Mouse (Mus musculus) embryonic facial prominence, embryonic 14.5 days (tissue): ENCODE data around the gene A630076J17Rik. TPM values are rescaled to one million over a fixed set of nuclear protein-coding genes. Genes with fewer than 3 reads are reported as not detected.
A peak's percentile ranks its signal among the peaks of the same experiment; 100 is the strongest.

Experiments used
- ATAC-seq: fragments of 200-750 bp; cut with Nextera tagmentation; 2 replicates; pipeline ENCODE4 v1.8.0; 2017; ENCODE audit warnings: low read depth, moderate number of reproducible peaks, moderate TSS enrichment
- DNase-seq: peaks from one replicate; pipeline ENCODE4 v3.0.0-alpha.2; 2015; ENCODE audit warnings: low spot score
- H3K27ac ChIP-seq: fragments of 300-500 bp; sonication (generic); replicated peaks from 2 replicates; pipeline ENCODE4 v1.5.1; 2014; ENCODE audit warnings: low read depth, mild to moderate bottlenecking, low read length, moderate library complexity
- H3K27me3 ChIP-seq: fragments of 300-500 bp; sonication (generic); replicated peaks from 2 replicates; pipeline ENCODE4 v1.6.1; 2014; ENCODE audit warnings: low read length; ENCODE audit not compliant: control insufficient read depth, insufficient read depth
- H3K36me3 ChIP-seq: fragments of 300-500 bp; sonication (generic); 2 replicates; pipeline ENCODE4 v1.6.1; 2014; ENCODE audit warnings: low read length, mixed read lengths; ENCODE audit not compliant: control insufficient read depth, insufficient read depth
- H3K4me1 ChIP-seq: fragments of 300-500 bp; sonication (generic); 2 replicates; pipeline ENCODE4 v1.6.1; 2014; ENCODE audit warnings: antibody characterized with exemption, low read length; ENCODE audit not compliant: control insufficient read depth, insufficient read depth
- H3K4me2 ChIP-seq: fragments of 300-500 bp; sonication (generic); 2 replicates; pipeline ENCODE4 v1.6.1; 2014; ENCODE audit warnings: low read depth, mild to moderate bottlenecking, low read length, moderate library complexity, mixed read lengths
- H3K4me3 ChIP-seq: fragments of 300-500 bp; sonication (generic); 2 replicates; pipeline ENCODE4 v1.5.1; 2014; ENCODE audit warnings: low read depth, mild to moderate bottlenecking, low read length
- H3K9ac ChIP-seq: fragments of 300-500 bp; sonication (generic); 2 replicates; pipeline ENCODE4 v1.6.1; 2014; ENCODE audit warnings: low read depth, mild to moderate bottlenecking, low read length, moderate library complexity, mixed read lengths
- H3K9me3 ChIP-seq: fragments of 300-500 bp; sonication (generic); 2 replicates; pipeline ENCODE4 v1.6.1; 2016; ENCODE audit warnings: low read length; ENCODE audit not compliant: control insufficient read depth
- WGBS: fragments of 180-500 bp; shearing (Covaris S2); extraction: QIAGEN DNeasy Blood & Tissue Kit; methylation state at CpG from one replicate; pipeline ENCODE4 v1.1.7; 2014; 5-methylcytosine and 5-hydroxymethylcytosine counted together
- polyA plus RNA-seq: library from polyadenylated mRNA; unstranded; fragments of >200 nt; fragmentation: Nextera tagmentation; extraction: Ambion mirVana; gene quantifications from 2 replicates; pipeline ENCODE4 v1.2.1, GENCODE M21; 2014

Gene A630076J17Rik
- not detected in 2 replicates for polyA plus RNA-seq

DNA sequence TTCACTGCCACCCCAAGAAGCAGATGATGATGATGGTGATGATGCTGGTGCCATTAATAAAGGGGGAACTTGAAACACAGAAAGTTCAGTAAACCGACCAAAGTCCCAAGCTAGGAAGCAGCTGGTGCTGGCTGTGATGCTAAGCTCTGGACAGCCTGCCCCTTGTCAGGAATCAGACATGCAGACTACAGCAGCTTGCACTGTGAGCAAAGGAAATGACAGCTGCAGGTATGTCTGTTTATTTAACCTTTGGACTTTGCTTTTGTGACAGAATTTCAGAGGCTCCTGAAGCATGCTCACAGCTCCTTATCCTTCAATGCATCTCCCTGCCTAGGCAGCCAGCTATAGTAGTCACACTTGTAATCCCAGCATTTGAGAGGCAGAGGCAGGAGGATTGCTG lies at the start of gene A630076J17Rik:
Gene A630076J17Rik (plus strand): TSS at position 88 of the 400 bp plus-strand sequence.
- no peaks in the 10 kb centered on the region for H3K27me3 ChIP-seq
- H3K4me2 ChIP-seq: no peak within 1 kb of the TSS
- ATAC-seq (no peak), DNase-seq (no peak)
- H3K9ac ChIP-seq: no peak within 1 kb of the TSS
- no peaks in the 10 kb centered on the region for H3K9me3 ChIP-seq
- H3K36me3 ChIP-seq: no peaks in the 10 kb centered on the region
- WGBS: 47% methylated on average over 1 of the region's 1 CpGs
- 0 out of 2 replicates have a peak, but pooled peaks cover 5% of the 10 kb centered on the region for H3K4me1 ChIP-seq
- no peak within 1 kb of the TSS for H3K27ac ChIP-seq
- H3K4me3 ChIP-seq: no peak within 1 kb of the TSS

DNA sequence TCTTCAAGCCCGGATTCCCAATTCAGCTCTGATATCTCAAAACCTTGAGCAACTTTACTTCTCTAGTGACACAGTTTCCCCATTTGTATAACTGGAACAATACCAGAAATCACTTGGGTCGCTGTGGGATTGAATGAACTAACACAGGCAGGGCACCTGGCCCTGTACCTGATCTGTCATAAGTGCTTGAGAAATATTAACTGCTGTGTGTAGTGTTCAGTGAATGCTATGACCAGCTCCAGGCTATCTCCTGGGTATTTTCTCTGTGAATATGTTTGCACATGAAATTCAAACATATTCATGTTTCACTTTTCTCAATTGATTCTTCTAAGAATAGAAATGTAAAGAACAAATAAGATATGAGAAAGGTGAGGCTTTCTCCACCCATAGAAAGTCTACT lies 49.6 kb upstream of the A630076J17Rik start:
- Histone ChIP-seq H3K9me3 (no peaks in the 10 kb centered on the region), H3K4me1 (no peaks in the 10 kb centered on the region), H3K27me3 (no peaks in the 10 kb centered on the region), H3K9ac (no peak overlapping the region), H3K4me3 (no peak overlapping the region), H3K36me3 (no peaks in the 10 kb centered on the region), H3K4me2 (no peak overlapping the region), H3K27ac (no peak overlapping the region)
- 64% methylated on average over 2 of the region's 2 CpGs for WGBS
- DNase-seq (no peak), ATAC-seq (no peak)

DNA sequence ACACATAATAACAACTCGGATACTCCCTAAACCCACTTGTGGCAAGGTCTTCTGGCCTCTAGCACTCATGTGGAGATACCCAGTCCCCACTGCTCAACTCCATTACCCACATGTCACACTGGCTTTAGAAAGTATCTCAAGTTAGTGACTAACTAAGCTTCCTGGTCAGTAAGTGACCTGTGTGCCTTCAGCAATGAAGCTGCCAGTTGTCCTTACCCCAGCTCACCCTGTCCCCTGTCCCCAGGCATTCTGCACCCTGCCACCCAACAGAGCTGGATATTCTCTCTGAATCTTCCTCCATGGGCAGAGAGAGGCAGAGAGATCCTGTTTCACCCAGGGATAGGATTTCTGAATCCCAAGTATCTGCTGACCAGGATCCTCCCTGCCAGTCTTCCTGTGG lies 47.7 kb upstream of the A630076J17Rik start, which contains the start of gene Kcna10:
Gene Kcna10 (plus strand): TSS at position 301 of the 400 bp plus-strand sequence.
- Histone ChIP-seq H3K4me2 (no peak within 1 kb of the TSS), H3K4me3 (no peak within 1 kb of the TSS), H3K27me3 (no peaks in the 10 kb centered on the region), H3K36me3 (no peaks in the 10 kb centered on the region), H3K27ac (no peak within 1 kb of the TSS), H3K9ac (no peak within 1 kb of the TSS), H3K9me3 (no peaks in the 10 kb centered on the region), H3K4me1 (no peaks in the 10 kb centered on the region)
- ATAC-seq (no peak), DNase-seq (no peak)
- 83% methylated on average over 1 of the region's 1 CpGs for WGBS

DNA sequence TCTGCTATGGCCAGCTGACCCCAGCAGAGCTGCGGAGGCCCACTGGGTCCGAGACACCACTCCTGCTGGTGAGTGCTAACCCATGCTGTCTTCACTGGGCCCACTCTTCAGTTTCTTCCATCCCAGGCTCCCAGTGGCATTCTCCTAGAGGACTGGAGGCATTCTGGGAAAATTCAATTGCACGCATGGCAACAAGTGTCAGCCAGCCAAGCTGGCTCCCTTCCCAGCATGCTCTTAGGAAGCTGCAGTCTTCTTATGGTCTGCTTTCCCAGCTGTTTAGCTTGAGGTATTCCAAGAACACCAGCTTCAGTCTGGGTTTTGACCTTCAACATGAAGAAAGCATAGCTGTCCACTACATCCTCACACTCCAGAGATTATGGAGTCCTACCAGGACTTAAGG lies 47.2 kb upstream of the A630076J17Rik start:
- Histone ChIP-seq H3K9me3 (no peaks in the 10 kb centered on the region), H3K4me3 (no peak overlapping the region), H3K36me3 (no peaks in the 10 kb centered on the region), H3K4me1 (no peaks in the 10 kb centered on the region), H3K4me2 (no peak overlapping the region), H3K9ac (no peak overlapping the region), H3K27me3 (no peaks in the 10 kb centered on the region), H3K27ac (no peak overlapping the region)
- WGBS: 80% methylated on average over 3 of the region's 3 CpGs
- ATAC-seq (no peak), DNase-seq (peak; percentile 29)

DNA sequence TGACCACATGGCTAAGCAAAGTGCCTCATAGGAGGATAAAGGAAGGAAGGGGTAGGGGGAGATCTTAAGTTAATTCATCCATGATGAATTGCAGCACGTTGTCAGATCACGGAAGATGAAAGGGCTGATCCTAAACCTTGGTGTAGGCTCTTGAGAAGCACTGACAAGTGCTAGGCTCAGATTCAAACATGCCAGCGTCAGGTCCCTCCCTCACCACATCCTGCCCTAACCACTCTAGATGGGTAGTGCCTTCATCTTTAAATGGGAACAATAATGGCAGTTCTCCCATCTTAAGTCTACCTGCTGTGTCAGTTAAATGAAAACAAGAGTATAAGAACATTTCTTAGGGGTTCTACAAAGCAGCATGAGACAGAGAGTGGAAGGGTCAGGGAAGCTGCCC lies 44.8 kb upstream of the A630076J17Rik start:
- no peak overlapping the region for H3K4me2 ChIP-seq
- H3K36me3 ChIP-seq: no peaks in the 10 kb centered on the region
- DNase-seq: no peak
- WGBS: 69% methylated on average over 3 of the region's 3 CpGs
- no peaks in the 10 kb centered on the region for H3K9me3 ChIP-seq
- H3K9ac ChIP-seq: no peak overlapping the region
- no peak overlapping the region for H3K4me3 ChIP-seq
- H3K27ac ChIP-seq: no peak overlapping the region
- no peaks in the 10 kb centered on the region for H3K4me1 ChIP-seq
- ATAC-seq: no peak
- H3K27me3 ChIP-seq: no peaks in the 10 kb centered on the region

DNA sequence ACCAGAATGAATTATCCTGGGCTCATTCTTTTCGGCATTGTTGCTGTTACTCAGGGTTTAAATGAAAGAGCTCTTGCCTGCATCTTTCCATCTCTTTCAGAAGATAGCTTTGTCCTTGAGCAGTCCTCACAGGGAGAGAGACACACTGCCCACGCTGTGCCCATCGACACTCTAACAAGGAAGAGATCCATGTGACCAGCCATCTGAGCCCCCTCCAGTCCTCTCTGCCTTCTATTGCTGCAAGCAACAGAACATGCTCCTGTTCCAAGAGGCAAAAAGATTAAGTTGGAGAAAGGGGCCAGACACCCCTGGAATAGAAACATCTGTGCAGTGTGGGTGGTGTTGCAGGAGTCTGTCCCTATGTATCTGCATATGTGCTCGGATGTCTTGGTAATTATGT lies 43.4 kb upstream of the A630076J17Rik start:
- no peaks in the 10 kb centered on the region for H3K4me1 ChIP-seq
- DNase-seq (no peak), ATAC-seq (no peak)
- H3K4me2 ChIP-seq: no peak overlapping the region
- no peaks in the 10 kb centered on the region for H3K27me3 ChIP-seq
- no peak overlapping the region for H3K27ac ChIP-seq
- H3K9me3 ChIP-seq: no peaks in the 10 kb centered on the region
- H3K9ac ChIP-seq: no peak overlapping the region
- H3K36me3 ChIP-seq: no peaks in the 10 kb centered on the region
- no peak overlapping the region for H3K4me3 ChIP-seq
- 76% methylated on average over 4 of the region's 4 CpGs for WGBS

DNA sequence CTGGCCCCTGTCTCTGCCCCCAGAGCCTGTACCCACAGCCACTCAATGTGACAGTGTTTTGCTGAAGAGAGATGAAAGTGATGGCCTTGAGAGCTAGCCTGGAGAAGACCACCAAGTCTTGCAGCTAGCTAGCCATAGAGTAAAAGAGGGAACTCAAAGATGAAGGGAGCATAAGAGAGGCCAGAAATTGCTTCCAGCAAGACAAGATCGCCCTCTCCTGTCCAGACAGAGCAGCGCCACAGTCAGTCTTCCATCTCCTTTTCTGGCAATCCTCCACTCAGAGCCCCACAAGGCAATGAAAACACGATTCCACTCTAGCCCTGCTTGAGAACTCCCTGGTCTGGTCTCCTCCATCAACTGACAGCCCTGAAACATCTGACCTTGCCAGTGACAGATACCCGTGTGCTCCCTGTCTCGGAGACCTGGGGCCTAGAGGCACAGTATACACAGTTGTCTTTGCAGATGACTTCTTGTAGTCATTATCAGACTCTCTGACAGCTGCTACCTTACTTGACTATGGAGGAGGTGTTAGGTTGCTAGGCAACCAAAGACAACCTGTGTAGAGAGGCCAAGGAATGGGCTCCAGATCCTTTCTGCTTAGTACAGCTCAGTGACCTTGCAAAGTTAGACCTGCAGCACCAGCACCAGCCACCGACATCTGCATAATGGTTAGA lies 42.1 kb upstream of the A630076J17Rik start:
- ATAC-seq: peak; percentile 47; the same call in 1 of the 2 replicates
- H3K4me1 ChIP-seq: no peaks in the 10 kb centered on the region
- no peaks in the 10 kb centered on the region for H3K36me3 ChIP-seq
- no peak overlapping the region for H3K27ac ChIP-seq
- no peak overlapping the region for H3K9ac ChIP-seq
- DNase-seq: peak; percentile 38
- H3K9me3 ChIP-seq: no peaks in the 10 kb centered on the region
- 44% methylated on average over 6 of the region's 6 CpGs for WGBS
- no peaks in the 10 kb centered on the region for H3K27me3 ChIP-seq
- no peak overlapping the region for H3K4me3 ChIP-seq
- no peak overlapping the region for H3K4me2 ChIP-seq

DNA sequence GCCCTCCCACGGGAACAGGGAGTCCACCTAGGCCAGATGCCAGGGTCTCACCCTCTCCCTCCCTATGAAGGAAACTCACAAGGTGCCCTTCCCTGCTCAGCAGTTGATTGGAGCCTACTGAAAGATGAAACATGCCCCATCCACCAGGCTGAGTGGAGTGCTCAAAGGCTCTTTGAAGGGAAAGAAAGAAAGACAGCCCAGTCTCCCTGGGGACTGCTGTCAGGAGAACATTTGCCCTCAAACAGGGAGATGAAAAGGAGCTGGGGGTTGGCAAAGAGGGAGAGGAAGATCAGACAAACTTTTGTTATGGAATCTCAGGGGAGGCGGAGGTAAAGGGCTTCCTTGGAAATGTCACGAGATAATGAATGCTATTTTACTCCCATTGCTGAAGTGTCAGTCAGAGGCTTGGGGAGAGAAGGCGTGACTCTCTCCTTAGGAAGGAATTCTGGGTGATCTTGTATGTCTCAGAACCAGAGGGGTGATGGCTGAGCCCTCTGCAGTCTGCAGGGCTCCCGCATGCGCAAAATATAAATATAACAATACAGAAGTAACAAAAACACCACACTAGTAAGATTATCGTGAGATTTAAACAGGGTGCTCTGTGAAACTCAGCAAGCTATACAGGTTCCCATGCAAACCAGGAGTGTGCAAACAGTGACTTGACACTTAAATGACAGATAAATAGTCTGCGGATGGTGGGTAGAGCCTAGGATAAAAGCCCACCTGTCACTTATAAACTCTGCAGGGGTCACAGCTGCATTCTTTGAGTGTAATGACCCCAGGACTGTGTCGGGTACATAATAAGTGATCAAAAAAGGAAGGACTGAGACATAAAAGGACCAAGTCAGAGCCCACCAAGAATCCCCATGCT lies 28.9 kb upstream of the A630076J17Rik start:
- Histone ChIP-seq H3K9me3 (no peaks in the 10 kb centered on the region), H3K4me3 (no peak overlapping the region), H3K36me3 (no peaks in the 10 kb centered on the region), H3K27ac (no peak overlapping the region), H3K4me1 (no peaks in the 10 kb centered on the region), H3K9ac (no peak overlapping the region), H3K27me3 (no peaks in the 10 kb centered on the region), H3K4me2 (no peak overlapping the region)
- no peak for DNase-seq
- ATAC-seq: no peak
- 34% methylated on average over 9 of the region's 9 CpGs for WGBS
